Mouse (Mus musculus): ENCODE measurements at regions not wholly inside any gene's neighbourhood (a gene's known extent, or its start where the extent isn't known, plus 50 kb on each side); places are given as distances from the start of the nearest gene placed in this dataset.

- H3K9ac ChIP-seq (replicated peaks; ENCODE audit: low read length): no peak overlapping the region
- 0 out of 2 replicates have a peak overlapping the region, but pooled peaks have one; percentile 4 for H3K4me2 ChIP-seq (ENCODE audit: low read length)
- H3K4me3 ChIP-seq (replicated peaks; ENCODE audit: low read depth, low read length): no peak overlapping the region
- no peaks in the 10 kb centered on the region for H3K27me3 ChIP-seq (ENCODE audit: control insufficient read depth, insufficient read depth, low read length)
- H3K9me3 ChIP-seq (ENCODE audit: control insufficient read depth, low read length): no peaks in the 10 kb centered on the region
- no peaks in the 10 kb centered on the region for H3K36me3 ChIP-seq (ENCODE audit: control insufficient read depth, insufficient read depth, low read length)
- H3K27ac ChIP-seq (replicated peaks; ENCODE audit: low read depth, low read length): no peak overlapping the region
- ATAC-seq (ENCODE audit: low FRiP score, low TSS enrichment): no peak
- no peak for DNase-seq
- 36% methylated on average over 10 of the region's 10 CpGs for WGBS
- no peaks in the 10 kb centered on the region for H3K4me1 ChIP-seq (ENCODE audit: control insufficient read depth, insufficient read depth, low read length)
Observed at GRCm38 (mm10) chr15:93698182-93698822, 102.6 kb upstream of the Prickle1 start.

DNA sequence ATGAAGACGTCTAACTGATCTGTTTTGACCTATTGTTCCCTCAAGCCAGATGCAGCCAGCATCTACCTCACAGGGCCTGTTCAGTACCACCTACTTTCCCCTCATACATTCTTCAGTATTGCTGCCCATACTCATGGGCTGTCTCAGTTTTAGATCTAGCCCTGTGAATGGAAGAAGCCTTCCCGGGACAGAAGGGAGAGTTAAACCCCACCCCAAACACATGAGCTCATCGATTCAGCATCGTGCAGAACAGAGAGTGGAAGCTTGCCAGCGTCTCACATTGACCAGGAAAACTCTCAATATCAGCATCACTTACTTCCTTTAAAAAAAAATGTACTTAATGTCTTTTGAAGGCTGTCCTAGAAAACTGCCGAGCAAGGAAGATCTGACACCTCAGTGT lies 95.0 kb upstream of the Prickle1 start:
- no peaks in the 10 kb centered on the region for H3K27me3 ChIP-seq (ENCODE audit: control insufficient read depth, insufficient read depth, low read length)
- no peaks in the 10 kb centered on the region for H3K36me3 ChIP-seq (ENCODE audit: control insufficient read depth, insufficient read depth, low read length)
- DNase-seq (no peak), ATAC-seq (ENCODE audit: low FRiP score, low TSS enrichment) (no peak)
- H3K9ac ChIP-seq (replicated peaks; ENCODE audit: low read length): no peak overlapping the region
- no peaks in the 10 kb centered on the region for H3K9me3 ChIP-seq (ENCODE audit: control insufficient read depth, low read length)
- H3K4me3 ChIP-seq (replicated peaks; ENCODE audit: low read depth, low read length): no peak overlapping the region
- no peaks in the 10 kb centered on the region for H3K4me1 ChIP-seq (ENCODE audit: control insufficient read depth, insufficient read depth, low read length)
- WGBS: 83% methylated on average over 6 of the region's 6 CpGs
- H3K4me2 ChIP-seq (ENCODE audit: low read length): no peak overlapping the region
- no peak overlapping the region for H3K27ac ChIP-seq (replicated peaks; ENCODE audit: low read depth, low read length)

DNA sequence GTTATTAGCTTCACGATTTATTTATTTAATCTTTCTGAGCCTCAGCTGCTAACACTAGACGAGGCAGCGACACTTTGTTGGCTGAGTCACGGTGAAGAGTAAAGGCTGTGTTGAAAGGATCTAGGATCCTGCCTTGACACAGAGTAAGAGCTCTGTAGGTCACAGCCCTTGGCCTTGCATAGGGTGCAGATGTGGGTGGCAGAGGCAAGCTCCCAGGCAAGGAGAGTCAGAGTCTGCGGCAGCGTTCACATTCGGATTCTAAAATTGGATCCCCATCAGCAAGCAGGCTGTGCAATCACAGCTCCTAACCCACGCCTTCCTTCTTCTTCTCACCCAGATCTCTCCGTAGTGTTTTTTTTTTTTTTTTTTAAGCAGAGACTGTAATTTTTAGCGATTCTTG lies 94.3 kb upstream of the Prickle1 start:
- no peak overlapping the region for H3K4me2 ChIP-seq (ENCODE audit: low read length)
- no peak for DNase-seq
- no peak overlapping the region for H3K27ac ChIP-seq (replicated peaks; ENCODE audit: low read depth, low read length)
- no peaks in the 10 kb centered on the region for H3K4me1 ChIP-seq (ENCODE audit: control insufficient read depth, insufficient read depth, low read length)
- H3K9me3 ChIP-seq (ENCODE audit: control insufficient read depth, low read length): no peaks in the 10 kb centered on the region
- no peak for ATAC-seq (ENCODE audit: low FRiP score, low TSS enrichment)
- WGBS: 93% methylated on average over 10 of the region's 10 CpGs
- no peak overlapping the region for H3K9ac ChIP-seq (replicated peaks; ENCODE audit: low read length)
- H3K36me3 ChIP-seq (ENCODE audit: control insufficient read depth, insufficient read depth, low read length): no peaks in the 10 kb centered on the region
- no peak overlapping the region for H3K4me3 ChIP-seq (replicated peaks; ENCODE audit: low read depth, low read length)
- no peaks in the 10 kb centered on the region for H3K27me3 ChIP-seq (ENCODE audit: control insufficient read depth, insufficient read depth, low read length)

GRCm38 (mm10) chr15:93686385-93686784 lies 90.7 kb upstream of the Prickle1 start:
- H3K4me1 ChIP-seq (ENCODE audit: control insufficient read depth, insufficient read depth, low read length): no peaks in the 10 kb centered on the region
- H3K4me2 ChIP-seq (ENCODE audit: low read length): no peak overlapping the region
- no peak overlapping the region for H3K9ac ChIP-seq (replicated peaks; ENCODE audit: low read length)
- no peaks in the 10 kb centered on the region for H3K27me3 ChIP-seq (ENCODE audit: control insufficient read depth, insufficient read depth, low read length)
- 43% methylated on average over 9 of the region's 9 CpGs for WGBS
- DNase-seq (no peak), ATAC-seq (ENCODE audit: low FRiP score, low TSS enrichment) (no peak)
- H3K9me3 ChIP-seq (ENCODE audit: control insufficient read depth, low read length): no peaks in the 10 kb centered on the region
- H3K27ac ChIP-seq (replicated peaks; ENCODE audit: low read depth, low read length): no peak overlapping the region
- H3K4me3 ChIP-seq (replicated peaks; ENCODE audit: low read depth, low read length): no peak overlapping the region
- H3K36me3 ChIP-seq (ENCODE audit: control insufficient read depth, insufficient read depth, low read length): no peaks in the 10 kb centered on the region

GRCm38 (mm10) chr15:93681602-93682001 lies 85.9 kb upstream of the Prickle1 start:
- no peak for DNase-seq
- Histone ChIP-seq H3K4me1 (ENCODE audit: control insufficient read depth, insufficient read depth, low read length) (no peaks in the 10 kb centered on the region), H3K27me3 (ENCODE audit: control insufficient read depth, insufficient read depth, low read length) (no peaks in the 10 kb centered on the region), H3K27ac (replicated peaks; ENCODE audit: low read depth, low read length) (no peak overlapping the region), H3K4me2 (ENCODE audit: low read length) (no peak overlapping the region), H3K4me3 (replicated peaks; ENCODE audit: low read depth, low read length) (no peak overlapping the region), H3K36me3 (ENCODE audit: control insufficient read depth, insufficient read depth, low read length) (no peaks in the 10 kb centered on the region), H3K9me3 (ENCODE audit: control insufficient read depth, low read length) (no peaks in the 10 kb centered on the region), H3K9ac (replicated peaks; ENCODE audit: low read length) (no peak overlapping the region)
- ATAC-seq (ENCODE audit: low FRiP score, low TSS enrichment): no peak
- 75% methylated on average over 4 of the region's 4 CpGs for whole genome bisulfite sequencing

DNA sequence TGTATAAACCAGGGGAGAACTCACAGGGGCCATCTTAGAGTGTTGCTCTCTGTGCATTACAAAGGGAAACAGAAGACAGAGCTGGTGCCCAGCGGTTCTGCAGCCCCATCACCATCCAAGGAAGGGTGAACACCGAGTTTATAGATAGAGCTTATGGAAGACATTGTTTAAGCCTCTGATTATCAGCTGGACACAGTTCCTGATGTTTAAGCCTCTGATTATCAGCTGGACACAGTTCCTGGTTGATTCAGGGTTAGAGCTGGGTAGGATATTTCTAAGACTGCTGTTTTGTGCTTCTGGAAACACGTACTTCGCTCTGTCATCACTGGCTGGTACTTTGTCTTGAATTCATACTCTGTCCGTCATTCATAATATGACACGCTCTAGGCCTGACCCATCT lies 79.9 kb upstream of the Prickle1 start:
- 90% methylated on average over 6 of the region's 6 CpGs for WGBS
- no peak overlapping the region for H3K4me3 ChIP-seq (replicated peaks; ENCODE audit: low read depth, low read length)
- H3K9me3 ChIP-seq (ENCODE audit: control insufficient read depth, low read length): no peaks in the 10 kb centered on the region
- H3K9ac ChIP-seq (replicated peaks; ENCODE audit: low read length): no peak overlapping the region
- no peaks in the 10 kb centered on the region for H3K4me1 ChIP-seq (ENCODE audit: control insufficient read depth, insufficient read depth, low read length)
- H3K27me3 ChIP-seq (ENCODE audit: control insufficient read depth, insufficient read depth, low read length): no peaks in the 10 kb centered on the region
- ATAC-seq (ENCODE audit: low FRiP score, low TSS enrichment) (no peak), DNase-seq (no peak)
- H3K27ac ChIP-seq (replicated peaks; ENCODE audit: low read depth, low read length): no peak overlapping the region
- H3K36me3 ChIP-seq (ENCODE audit: control insufficient read depth, insufficient read depth, low read length): no peaks in the 10 kb centered on the region
- no peak overlapping the region for H3K4me2 ChIP-seq (ENCODE audit: low read length)

GRCm38 (mm10) chr15:93673976-93674375 lies 78.3 kb upstream of the Prickle1 start:
- DNase-seq: no peak
- 71% methylated on average over 10 of the region's 10 CpGs for WGBS

GRCm38 (mm10) chr15:93663876-93664275 lies 68.2 kb upstream of the Prickle1 start:
- Histone ChIP-seq H3K9me3 (ENCODE audit: control insufficient read depth, low read length) (no peaks in the 10 kb centered on the region), H3K27me3 (ENCODE audit: control insufficient read depth, insufficient read depth, low read length) (no peaks in the 10 kb centered on the region), H3K9ac (replicated peaks; ENCODE audit: low read length) (no peak overlapping the region), H3K36me3 (ENCODE audit: control insufficient read depth, insufficient read depth, low read length) (no peaks in the 10 kb centered on the region), H3K27ac (replicated peaks; ENCODE audit: low read depth, low read length) (no peak overlapping the region), H3K4me2 (ENCODE audit: low read length) (no peak overlapping the region), H3K4me1 (ENCODE audit: control insufficient read depth, insufficient read depth, low read length) (no peaks in the 10 kb centered on the region), H3K4me3 (replicated peaks; ENCODE audit: low read depth, low read length) (no peak overlapping the region)
- DNase-seq: no peak
- WGBS: 56% methylated on average over 5 of the region's 5 CpGs
- ATAC-seq (ENCODE audit: low FRiP score, low TSS enrichment): no peak

More at GRCm38 (mm10) chr15:93673976-93674375, 78.3 kb upstream of the Prickle1 start:
- no peak overlapping the region for H3K4me2 ChIP-seq (ENCODE audit: low read length)
- H3K36me3 ChIP-seq (ENCODE audit: control insufficient read depth, insufficient read depth, low read length): no peaks in the 10 kb centered on the region
- H3K4me1 ChIP-seq (ENCODE audit: control insufficient read depth, insufficient read depth, low read length): no peaks in the 10 kb centered on the region
- no peak overlapping the region for H3K9ac ChIP-seq (replicated peaks; ENCODE audit: low read length)
- H3K27ac ChIP-seq (replicated peaks; ENCODE audit: low read depth, low read length): no peak overlapping the region
- ATAC-seq (ENCODE audit: low FRiP score, low TSS enrichment): no peak
- no peaks in the 10 kb centered on the region for H3K9me3 ChIP-seq (ENCODE audit: control insufficient read depth, low read length)
- no peaks in the 10 kb centered on the region for H3K27me3 ChIP-seq (ENCODE audit: control insufficient read depth, insufficient read depth, low read length)
- no peak overlapping the region for H3K4me3 ChIP-seq (replicated peaks; ENCODE audit: low read depth, low read length)

GRCm38 (mm10) chr15:93662601-93663000 lies 66.9 kb upstream of the Prickle1 start:
- Histone ChIP-seq H3K27me3 (ENCODE audit: control insufficient read depth, insufficient read depth, low read length) (no peaks in the 10 kb centered on the region), H3K9ac (replicated peaks; ENCODE audit: low read length) (no peak overlapping the region), H3K4me2 (ENCODE audit: low read length) (no peak overlapping the region), H3K36me3 (ENCODE audit: control insufficient read depth, insufficient read depth, low read length) (no peaks in the 10 kb centered on the region), H3K4me1 (ENCODE audit: control insufficient read depth, insufficient read depth, low read length) (no peaks in the 10 kb centered on the region), H3K9me3 (ENCODE audit: control insufficient read depth, low read length) (no peaks in the 10 kb centered on the region), H3K4me3 (replicated peaks; ENCODE audit: low read depth, low read length) (no peak overlapping the region), H3K27ac (replicated peaks; ENCODE audit: low read depth, low read length) (no peak overlapping the region)
- DNase-seq (no peak), ATAC-seq (ENCODE audit: low FRiP score, low TSS enrichment) (no peak)
- 93% methylated on average over 1 of the region's 1 CpGs for WGBS
